Mouse (Mus musculus) lung, adult 10 weeks (tissue): ENCODE data around the gene Mfsd4b1. TPM values are rescaled to one million over a fixed set of nuclear protein-coding genes. Genes with fewer than 3 reads are reported as not detected.

Experiments used
- polyA plus RNA-seq: library from polyadenylated mRNA; stranded (reverse); fragments of 350-450 nt; fragmentation: Illumina TruSeq; extraction: RNeasy Lipid Tissue Mini Kit (QIAGEN cat#74804); gene quantifications from one replicate; pipeline ENCODE4 v1.2.3, GENCODE M21; 2014; ENCODE audit warnings: low read depth, low replicate concordance; ENCODE audit not compliant: insufficient read depth

Gene Mfsd4b1
- polyA plus RNA-seq: 0.87 TPM

DNA sequence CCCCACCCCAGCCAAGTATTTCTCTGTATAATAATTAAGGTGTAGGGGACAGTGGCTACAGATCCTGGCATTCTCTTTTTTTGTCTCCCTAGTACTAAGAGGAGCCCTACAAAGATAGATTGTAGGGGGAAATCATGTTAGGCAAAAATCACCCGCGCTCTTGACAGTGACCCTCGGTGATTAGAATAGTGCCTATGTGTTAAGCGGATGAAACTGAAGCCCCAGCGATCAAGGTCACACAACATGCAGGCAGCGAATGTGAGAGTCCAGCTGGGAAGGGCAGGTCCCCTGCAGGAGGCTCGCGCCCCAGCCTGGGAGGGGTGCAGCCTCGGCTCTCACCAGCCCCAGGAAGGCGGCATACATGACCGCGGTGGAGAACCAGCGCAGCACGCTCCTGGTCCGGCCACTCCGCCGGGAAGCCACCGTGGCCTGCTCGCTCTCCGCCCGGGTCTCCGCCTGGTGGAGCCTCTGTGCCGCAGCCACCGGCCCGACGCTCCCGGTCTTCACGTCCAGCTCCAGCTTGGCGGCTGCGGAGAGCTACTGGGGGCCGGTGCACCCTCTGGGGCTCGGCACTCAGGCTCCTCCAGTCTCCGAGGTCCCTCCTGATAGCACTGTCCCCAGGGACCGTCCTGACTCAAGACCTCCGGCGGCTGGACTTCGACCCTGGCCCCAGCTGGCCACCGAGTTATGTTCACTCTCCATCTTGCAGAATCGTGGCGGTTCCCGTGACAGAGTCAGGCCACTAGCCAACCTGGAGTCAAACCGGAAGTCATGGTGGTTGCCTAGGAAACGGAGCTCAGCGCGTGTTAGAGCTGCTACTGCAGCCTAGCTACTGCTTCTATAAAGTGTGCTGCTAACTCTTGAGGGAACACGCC, at the start of gene Mfsd4b1:
Gene Mfsd4b1 (minus strand): TSS at position 715 of the 875 bp plus-strand sequence.

DNA sequence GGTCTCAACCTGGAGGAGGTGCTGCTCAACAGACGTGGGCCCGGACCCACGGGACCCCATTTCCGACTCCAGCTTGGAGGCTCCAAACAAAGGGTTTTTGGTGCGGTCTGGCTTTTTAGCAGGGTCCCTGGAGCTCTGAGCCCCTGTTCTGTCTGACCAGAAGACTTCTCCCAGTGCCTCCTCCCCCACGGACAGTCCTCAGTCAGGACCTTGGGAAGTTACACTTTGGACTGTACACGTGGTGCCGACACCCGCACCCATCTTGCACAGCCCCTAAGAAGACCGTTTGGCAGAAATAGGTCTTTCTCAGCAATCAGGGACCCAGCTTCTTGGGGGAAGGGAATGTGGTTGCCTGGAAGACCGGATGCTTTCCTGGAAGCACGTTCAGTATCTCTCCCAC, 38.6 kb downstream of the Mfsd4b1 start, which contains the start of gene Mfsd4b5:
Gene Mfsd4b5 (minus strand): TSS at position 181 of the 400 bp plus-strand sequence.

DNA sequence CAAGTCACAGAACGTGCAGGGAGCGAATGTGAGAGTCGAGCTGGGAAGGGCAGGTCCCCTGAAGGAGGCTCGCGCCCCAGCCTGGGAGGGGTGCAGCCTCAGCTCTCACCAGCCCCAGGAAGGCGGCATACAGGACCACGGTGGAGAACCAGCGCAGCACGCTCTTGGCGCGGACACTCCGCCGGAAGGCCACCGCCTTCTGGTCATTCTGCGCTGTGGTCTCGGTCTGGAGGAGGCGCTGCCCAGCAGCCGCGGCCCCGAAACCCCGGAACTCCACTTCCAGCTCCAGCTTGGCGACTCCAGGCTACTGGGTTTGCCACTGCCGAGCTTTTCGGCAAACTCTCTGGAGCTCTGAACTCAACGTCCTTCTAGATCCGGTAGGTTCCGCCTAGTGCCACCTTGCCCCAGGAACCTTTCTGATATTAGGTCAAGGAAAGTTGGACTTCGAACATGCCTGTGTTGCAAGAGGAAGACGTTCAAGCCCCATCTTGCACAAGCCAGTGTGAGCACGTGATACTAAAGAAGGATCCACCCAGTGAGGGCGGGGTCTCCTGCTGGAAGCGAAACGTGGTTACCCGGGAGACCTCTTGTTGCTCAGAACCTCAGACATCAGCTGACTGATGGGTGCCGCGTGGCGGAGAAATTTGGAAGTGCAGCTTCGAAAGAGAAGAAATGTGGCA, 65.2 kb downstream of the Mfsd4b1 start, which contains the start of gene Mfsd4b3:
Gene Mfsd4b3 (minus strand): TSS at position 393 of the 680 bp plus-strand sequence.

Other genes with a start within 250 kb of the Mfsd4b1 start
- 1.8 TPM for gene Mfsd4b4, start 126.0 kb downstream of the Mfsd4b1 start, polyA plus RNA-seq
- gene Mfsd4b2, start 98.3 kb downstream of the Mfsd4b1 start, polyA plus RNA-seq: not detected
- gene Mfsd4b3, start 65.1 kb downstream of the Mfsd4b1 start, polyA plus RNA-seq: 0.81 TPM
- 0.20 TPM for gene Mfsd4b5, start 38.6 kb downstream of the Mfsd4b1 start, polyA plus RNA-seq
- gene Slc16a10, start 117.0 kb upstream of the Mfsd4b1 start, polyA plus RNA-seq: 5.3 TPM
- 14.1 TPM for gene Rpf2, start 221.8 kb upstream of the Mfsd4b1 start, polyA plus RNA-seq
- 40.5 TPM for gene Gtf3c6, start 232.8 kb upstream of the Mfsd4b1 start, polyA plus RNA-seq